Mouse (Mus musculus): Measurements from ENCODE around the gene Hoxd4. TPM values are rescaled to one million over a fixed set of nuclear protein-coding genes. Genes with fewer than 3 reads are reported as not detected.

Gene Hoxd4
- polyA plus RNA-seq, 2 experiments, result 0.63 to 14.7 TPM

GRCm38 (mm10) chr2:74679980-74680379 is 31.7 kb upstream of the Hoxd4 start:
- Histone ChIP-seq H3K27ac (replicated peaks; ENCODE audit: low read depth, low read length) (peak overlapping the region; percentile 97), H3K9ac (ENCODE audit: low read depth, low read length, severe bottlenecking) (peak overlapping the region; percentile 99), H3K4me1 (ENCODE audit: control insufficient read depth, insufficient read depth, low read length) (peaks cover 5% of the 10 kb centered on the region; the same call in 1 of the 2 replicates), H3K9me3 (ENCODE audit: control insufficient read depth, low read length) (no peaks in the 10 kb centered on the region), H3K27me3 (ENCODE audit: control insufficient read depth, insufficient read depth, low read length) (peaks cover 34% of the 10 kb centered on the region), H3K4me2 (replicated peaks; ENCODE audit: low read depth, low read length, severe bottlenecking) (peak overlapping the region; percentile 96), H3K4me3 (replicated peaks; ENCODE audit: low read length) (peak overlapping the region; percentile 74), H3K36me3 (ENCODE audit: control insufficient read depth, insufficient read depth, low read length) (peaks cover 11% of the 10 kb centered on the region; the same call in 1 of the 2 replicates)
- no peak for TF ChIP-seq POLR2A (IDR thresholded peaks at IDR 0.05; ENCODE audit: borderline replicate concordance, extremely low read depth, insufficient read depth, insufficient read length)
- WGBS, result 2% methylated on average over 22 of the region's 23 CpGs
- ATAC-seq (ENCODE audit: low FRiP score, low read depth) (no peak), DNase-seq (ENCODE audit: low spot score) (no peak)

- H3K9me3 ChIP-seq (ENCODE audit: control insufficient read depth, low read length), result no peaks in the 10 kb centered on the region
- H3K9ac ChIP-seq (ENCODE audit: low read depth, low read length, severe bottlenecking), result peak overlapping the region; percentile 99
- H3K27me3 ChIP-seq (ENCODE audit: control insufficient read depth, insufficient read depth, low read length), result peaks cover 35% of the 10 kb centered on the region
- peaks cover 5% of the 10 kb centered on the region; the same call in 1 of the 2 replicates for H3K4me1 ChIP-seq (ENCODE audit: control insufficient read depth, insufficient read depth, low read length)
- H3K36me3 ChIP-seq (ENCODE audit: control insufficient read depth, insufficient read depth, low read length), result peaks cover 11% of the 10 kb centered on the region; the same call in 1 of the 2 replicates
- TF ChIP-seq POLR2A (IDR thresholded peaks at IDR 0.05; ENCODE audit: borderline replicate concordance, extremely low read depth, insufficient read depth, insufficient read length), result no peak
- H3K4me2 ChIP-seq (replicated peaks; ENCODE audit: low read depth, low read length, severe bottlenecking), result peak overlapping the region; percentile 96
- peak overlapping the region; percentile 74 for H3K4me3 ChIP-seq (replicated peaks; ENCODE audit: low read length)
- DNase-seq (ENCODE audit: low spot score), result no peak
- 7% methylated on average over 21 of the region's 21 CpGs for WGBS
- ATAC-seq (ENCODE audit: low FRiP score, low read depth), result no peak
- H3K27ac ChIP-seq (replicated peaks; ENCODE audit: low read depth, low read length), result peak overlapping the region; percentile 97
These were observed 30.9 kb upstream of the Hoxd4 start for GRCm38 (mm10) chr2:74680561-74681398.

GRCm38 (mm10) chr2:74681594-74682531 is 29.9 kb upstream of the Hoxd4 start:
- peaks cover 13% of the 10 kb centered on the region for H3K36me3 ChIP-seq (ENCODE audit: control insufficient read depth, insufficient read depth, low read length)
- peak overlapping the region; percentile 74 for H3K4me3 ChIP-seq (replicated peaks; ENCODE audit: low read length)
- peaks cover 5% of the 10 kb centered on the region; the same call in 1 of the 2 replicates for H3K4me1 ChIP-seq (ENCODE audit: control insufficient read depth, insufficient read depth, low read length)
- H3K27ac ChIP-seq (replicated peaks; ENCODE audit: low read depth, low read length), result peak overlapping the region; percentile 97
- DNase-seq (ENCODE audit: low spot score) (peak; percentile 73), ATAC-seq (ENCODE audit: low FRiP score, low read depth) (peak; percentile 53)
- H3K9me3 ChIP-seq (ENCODE audit: control insufficient read depth, low read length), result no peaks in the 10 kb centered on the region
- H3K27me3 ChIP-seq (ENCODE audit: control insufficient read depth, insufficient read depth, low read length), result peaks cover 33% of the 10 kb centered on the region
- TF ChIP-seq POLR2A (IDR thresholded peaks at IDR 0.05; ENCODE audit: borderline replicate concordance, extremely low read depth, insufficient read depth, insufficient read length), result peak; percentile 31; the same call in 1 of the 2 replicates
- peak overlapping the region; percentile 99 for H3K9ac ChIP-seq (ENCODE audit: low read depth, low read length, severe bottlenecking)
- WGBS, result under 1% methylated on average over 69 of the region's 78 CpGs
- peak overlapping the region; percentile 96 for H3K4me2 ChIP-seq (replicated peaks; ENCODE audit: low read depth, low read length, severe bottlenecking)

- ATAC-seq (ENCODE audit: low FRiP score, low read depth), result peak; percentile 1; the same call in 1 of the 2 replicates
- 1% methylated on average over 26 of the region's 51 CpGs for WGBS
- H3K9ac ChIP-seq (ENCODE audit: low read depth, low read length, severe bottlenecking), result peak overlapping the region; percentile 99
These were observed 28.9 kb upstream of the Hoxd4 start for GRCm38 (mm10) chr2:74682796-74683195.

More at GRCm38 (mm10) chr2:74682796-74683195, 28.9 kb upstream of the Hoxd4 start:
- Histone ChIP-seq H3K4me3 (replicated peaks; ENCODE audit: low read length) (peak overlapping the region; percentile 74), H3K27ac (replicated peaks; ENCODE audit: low read depth, low read length) (peak overlapping the region; percentile 97), H3K36me3 (ENCODE audit: control insufficient read depth, insufficient read depth, low read length) (peaks cover 22% of the 10 kb centered on the region), H3K27me3 (ENCODE audit: control insufficient read depth, insufficient read depth, low read length) (peaks cover 32% of the 10 kb centered on the region), H3K9me3 (ENCODE audit: control insufficient read depth, low read length) (no peaks in the 10 kb centered on the region), H3K4me1 (ENCODE audit: control insufficient read depth, insufficient read depth, low read length) (peaks cover 5% of the 10 kb centered on the region; the same call in 1 of the 2 replicates), H3K4me2 (replicated peaks; ENCODE audit: low read depth, low read length, severe bottlenecking) (peak overlapping the region; percentile 96)
- no peak for DNase-seq (ENCODE audit: low spot score)
- TF ChIP-seq POLR2A (IDR thresholded peaks at IDR 0.05; ENCODE audit: borderline replicate concordance, extremely low read depth, insufficient read depth, insufficient read length), result no peak

Measured in limb, embryonic 14.5 days (tissue).